Mouse (Mus musculus) layer of hippocampus, adult 9-11 months (tissue): ENCODE results near the gene C1qtnf7.

Experiments
- DNase-seq: peaks from one replicate; pipeline ENCODE4 v3.0.0; 2022

Gene C1qtnf7

GRCm38 (mm10) chr5:43621575-43622299 is 106.4 kb downstream of the C1qtnf7 start:
- peak; percentile 33 for DNase-seq

GRCm38 (mm10) chr5:43625407-43625806 is 110.1 kb downstream of the C1qtnf7 start:
- DNase-seq: no peak

- no peak for DNase-seq
Observed at GRCm38 (mm10) chr5:43634071-43634601, 118.8 kb downstream of the C1qtnf7 start.

GRCm38 (mm10) chr5:43634602-43635081 is 119.3 kb downstream of the C1qtnf7 start:
- peak; percentile 81 for DNase-seq

GRCm38 (mm10) chr5:43645020-43645419 is 129.7 kb downstream of the C1qtnf7 start:
- DNase-seq: no peak

GRCm38 (mm10) chr5:43647098-43647774 is 131.9 kb downstream of the C1qtnf7 start:
- DNase-seq: no peak

- DNase-seq: no peak
Observed at GRCm38 (mm10) chr5:43661498-43661897, 146.2 kb downstream of the C1qtnf7 start.

- no peak for DNase-seq
Observed at GRCm38 (mm10) chr5:43661997-43662961, 146.9 kb downstream of the C1qtnf7 start, which contains the start of gene Cc2d2a. Gene Cc2d2a, plus strand, starts transcription at chr5:43662346.

- no peak for DNase-seq
Observed at GRCm38 (mm10) chr5:43663531-43663930, 148.2 kb downstream of the C1qtnf7 start.

GRCm38 (mm10) chr5:43665144-43665543 is 149.8 kb downstream of the C1qtnf7 start:
- peak; percentile 24 for DNase-seq
